Mouse (Mus musculus) lung, postnatal 0 days (tissue): Measurements from ENCODE around the gene Nckap5.

Experiments
- CTCF ChIP-seq: IDR thresholded peaks from 2 replicates; pipeline ENCODE4 v1.5.1; 2016; ENCODE audit warnings: antibody characterized with exemption, mild to moderate bottlenecking
- EP300 ChIP-seq: IDR thresholded peaks from 2 replicates; pipeline ENCODE4 v1.6.1; 2016; ENCODE audit warnings: antibody characterized with exemption, mild to moderate bottlenecking, control low read depth

- no peak for TF ChIP-seq CTCF
- TF ChIP-seq EP300: no peak
These were observed 130.3 kb downstream of the Nckap5 start for GRCm38 (mm10) chr1:126700063-126700977.
